Mouse (Mus musculus): ENCODE measurements around the gene Stam. TPM values are rescaled to one million over a fixed set of nuclear protein-coding genes. Genes with fewer than 3 reads are reported as not detected.
A peak's percentile ranks its signal among the peaks of the same experiment; 100 is the strongest.

Stam gene
- polyA plus RNA-seq, 1 experiment: 59.4 TPM

DNA sequence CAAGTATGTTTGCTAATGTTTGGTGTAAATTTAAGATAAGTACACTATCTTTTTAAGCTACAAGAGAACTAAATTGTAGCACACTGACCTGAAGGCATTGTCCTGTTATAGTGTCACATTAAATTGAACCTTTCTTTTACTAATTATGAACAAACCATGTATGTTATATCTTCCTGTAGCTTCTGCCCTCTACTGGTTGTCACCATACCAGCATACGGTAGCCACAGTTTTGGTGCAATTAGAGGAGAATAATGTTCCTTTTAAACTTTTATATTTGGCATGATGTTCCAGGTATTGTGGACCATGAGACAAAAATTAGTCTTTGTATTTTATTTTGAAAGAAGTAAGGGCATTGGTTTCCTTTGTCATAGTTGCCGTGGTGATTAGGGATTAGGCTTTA is 73.0 kb downstream of the Stam start:
- Histone ChIP-seq H3K27ac (ENCODE audit: insufficient read depth, low read length) (no peak overlapping the region), H3K4me3 (replicated peaks; ENCODE audit: insufficient read depth, low read depth, low read length) (no peak overlapping the region), H3K4me1 (ENCODE audit: control insufficient read depth, insufficient read depth, low read length) (peaks cover 2% of the 10 kb centered on the region; the same call in 1 of the 2 replicates), H3K27me3 (ENCODE audit: control insufficient read depth, insufficient read depth, low read length) (no peaks in the 10 kb centered on the region)
- WGBS: 75% methylated on average over 2 of the region's 2 CpGs
- DNase-seq: no peak
- no peak for TF ChIP-seq POLR2A (IDR thresholded peaks at IDR 0.05; ENCODE audit: borderline replicate concordance, insufficient read depth, low read length)
- no peak for TF ChIP-seq CTCF (IDR thresholded peaks at IDR 0.05; ENCODE audit: borderline replicate concordance, insufficient read depth, low read depth, low read length)

DNA sequence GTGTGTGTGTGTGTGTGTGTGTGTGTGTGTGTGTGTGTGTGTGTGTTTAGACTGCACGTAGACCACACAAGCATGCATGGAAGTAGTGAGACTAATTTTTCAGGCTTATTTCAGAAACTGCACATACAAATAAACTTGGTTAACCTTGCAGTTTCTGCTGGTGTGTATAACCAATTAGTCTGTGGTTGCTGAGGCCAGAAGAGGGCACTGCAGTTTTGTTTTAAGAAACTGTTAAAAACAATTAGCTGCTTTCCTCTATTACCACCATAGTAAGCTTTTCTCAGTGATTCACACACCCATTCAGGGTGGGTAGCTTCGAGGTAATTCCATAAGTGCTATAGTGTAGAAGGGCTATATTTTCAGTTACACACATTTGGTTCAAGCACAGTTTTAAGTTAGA is 76.9 kb downstream of the Stam start:
- H3K4me3 ChIP-seq (replicated peaks; ENCODE audit: insufficient read depth, low read depth, low read length): no peak overlapping the region
- no peak for DNase-seq
- no peaks in the 10 kb centered on the region for H3K27me3 ChIP-seq (ENCODE audit: control insufficient read depth, insufficient read depth, low read length)
- H3K27ac ChIP-seq (ENCODE audit: insufficient read depth, low read length): no peak overlapping the region
- WGBS: 90% methylated on average over 2 of the region's 2 CpGs
- peaks cover 2% of the 10 kb centered on the region; the same call in 1 of the 2 replicates for H3K4me1 ChIP-seq (ENCODE audit: control insufficient read depth, insufficient read depth, low read length)
- TF ChIP-seq POLR2A (IDR thresholded peaks at IDR 0.05; ENCODE audit: borderline replicate concordance, insufficient read depth, low read length) (no peak), CTCF (IDR thresholded peaks at IDR 0.05; ENCODE audit: borderline replicate concordance, insufficient read depth, low read depth, low read length) (no peak)

DNA sequence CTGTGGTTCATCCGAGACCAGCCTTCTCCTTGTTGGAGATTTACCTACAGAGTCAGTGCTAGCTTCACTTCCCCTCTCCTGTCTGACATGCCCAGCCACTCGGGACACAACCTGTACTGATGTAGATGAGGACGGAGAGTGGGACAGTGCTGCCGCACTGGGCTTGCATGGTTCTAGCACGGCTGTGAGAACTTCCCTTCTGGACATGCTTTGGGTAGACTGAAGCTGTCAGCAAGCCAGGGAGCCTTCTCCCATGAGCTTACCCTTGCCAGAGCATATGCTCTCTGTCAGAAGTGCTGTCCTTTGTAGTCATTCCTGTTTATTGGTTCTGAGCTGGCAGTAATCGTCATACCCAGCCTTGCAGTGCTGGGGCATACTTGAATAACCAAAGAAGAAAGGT is 78.0 kb downstream of the Stam start:
- no peaks in the 10 kb centered on the region for H3K27me3 ChIP-seq (ENCODE audit: control insufficient read depth, insufficient read depth, low read length)
- peaks cover 2% of the 10 kb centered on the region; the same call in 1 of the 2 replicates for H3K4me1 ChIP-seq (ENCODE audit: control insufficient read depth, insufficient read depth, low read length)
- H3K27ac ChIP-seq (ENCODE audit: insufficient read depth, low read length): 0 out of 2 replicates have a peak overlapping the region, but pooled peaks have one; percentile 3
- peak; percentile 49 to 71 for DNase-seq
- TF ChIP-seq CTCF (IDR thresholded peaks at IDR 0.05; ENCODE audit: borderline replicate concordance, insufficient read depth, low read depth, low read length): no peak
- no peak for TF ChIP-seq POLR2A (IDR thresholded peaks at IDR 0.05; ENCODE audit: borderline replicate concordance, insufficient read depth, low read length)
- 28% methylated on average over 6 of the region's 6 CpGs for WGBS
- no peak overlapping the region for H3K4me3 ChIP-seq (replicated peaks; ENCODE audit: insufficient read depth, low read depth, low read length)

DNA sequence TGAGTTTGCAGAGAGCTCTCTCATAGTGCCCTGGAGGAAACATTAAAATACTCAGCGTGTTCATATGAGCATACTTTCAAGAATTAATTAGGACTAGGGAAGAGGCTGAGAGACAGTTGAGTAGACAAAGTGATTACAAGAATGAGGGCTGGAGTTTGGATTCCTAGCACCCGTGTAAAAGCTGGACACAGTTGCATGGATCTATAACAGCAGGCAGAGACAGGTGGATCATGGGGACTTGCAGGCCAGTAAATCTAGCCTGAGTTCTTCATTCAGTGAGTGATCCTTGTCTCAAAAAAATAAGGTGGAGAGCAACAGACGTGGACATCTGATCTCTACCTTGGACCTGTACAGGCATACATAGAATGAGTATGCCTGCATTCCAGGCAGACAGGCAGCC is 85.1 kb downstream of the Stam start:
- H3K27me3 ChIP-seq (ENCODE audit: control insufficient read depth, insufficient read depth, low read length): no peaks in the 10 kb centered on the region
- WGBS: 74% methylated on average over 3 of the region's 3 CpGs
- DNase-seq: no peak
- peaks cover 2% of the 10 kb centered on the region; the same call in 1 of the 2 replicates for H3K4me1 ChIP-seq (ENCODE audit: control insufficient read depth, insufficient read depth, low read length)
- no peak for TF ChIP-seq POLR2A (IDR thresholded peaks at IDR 0.05; ENCODE audit: borderline replicate concordance, insufficient read depth, low read length)
- no peak for TF ChIP-seq CTCF (IDR thresholded peaks at IDR 0.05; ENCODE audit: borderline replicate concordance, insufficient read depth, low read depth, low read length)
- no peak overlapping the region for H3K27ac ChIP-seq (ENCODE audit: insufficient read depth, low read length)
- H3K4me3 ChIP-seq (replicated peaks; ENCODE audit: insufficient read depth, low read depth, low read length): no peak overlapping the region

DNA sequence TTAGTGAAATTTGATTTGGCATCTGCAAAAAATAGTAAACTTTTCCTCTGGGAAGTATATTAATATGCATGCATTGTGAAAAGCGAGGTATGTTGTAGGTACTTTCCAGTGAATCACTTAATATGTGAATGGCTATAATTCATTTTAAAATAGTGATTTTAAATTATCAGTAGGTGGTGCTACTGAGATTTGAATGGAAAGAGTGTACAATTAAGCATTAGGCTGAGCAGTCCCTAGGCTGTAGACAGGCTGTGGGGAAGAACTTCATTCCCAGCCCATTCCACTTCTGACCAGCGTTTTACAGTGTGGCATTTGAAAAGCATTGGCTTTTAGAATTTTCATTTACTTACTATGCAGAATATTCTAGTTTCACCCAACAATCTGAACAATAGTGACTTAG is 85.9 kb downstream of the Stam start:
- WGBS: 64% methylated on average over 2 of the region's 2 CpGs
- H3K4me3 ChIP-seq (replicated peaks; ENCODE audit: insufficient read depth, low read depth, low read length): no peak overlapping the region
- H3K27ac ChIP-seq (ENCODE audit: insufficient read depth, low read length): no peak overlapping the region
- no peak for TF ChIP-seq POLR2A (IDR thresholded peaks at IDR 0.05; ENCODE audit: borderline replicate concordance, insufficient read depth, low read length)
- TF ChIP-seq CTCF (IDR thresholded peaks at IDR 0.05; ENCODE audit: borderline replicate concordance, insufficient read depth, low read depth, low read length): peak; percentile 19; the same call in 1 of the 2 replicates
- DNase-seq: no peak
- H3K4me1 ChIP-seq (ENCODE audit: control insufficient read depth, insufficient read depth, low read length): peaks cover 7% of the 10 kb centered on the region; the same call in 1 of the 2 replicates
- H3K27me3 ChIP-seq (ENCODE audit: control insufficient read depth, insufficient read depth, low read length): no peaks in the 10 kb centered on the region

DNA sequence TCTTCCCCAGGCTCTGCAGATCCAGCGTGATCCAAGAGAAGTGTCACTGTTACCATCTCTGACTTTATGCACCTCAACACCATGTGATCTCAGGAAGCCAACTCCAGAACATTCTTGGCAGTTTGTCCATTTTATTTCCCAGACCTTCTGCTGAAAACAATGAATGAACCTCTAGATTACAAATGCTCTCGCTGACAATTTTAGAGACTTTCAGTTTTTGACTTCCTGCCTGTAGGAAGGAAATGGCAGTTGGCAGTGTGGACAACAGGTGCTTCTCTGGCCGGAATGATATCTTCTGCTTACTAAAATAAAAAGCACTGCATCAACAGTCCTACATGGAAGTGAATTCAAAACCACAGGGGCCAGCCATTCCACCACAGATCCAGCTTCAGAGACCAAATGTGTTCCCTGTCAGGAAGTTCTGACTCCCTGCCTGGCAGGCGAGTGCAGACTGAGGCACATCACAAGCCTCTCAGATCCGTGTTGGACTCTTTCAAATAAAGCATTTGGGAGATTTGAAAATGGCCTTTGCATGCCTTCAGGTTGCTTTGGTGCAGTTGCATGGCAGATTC is 90.6 kb downstream of the Stam start:
- WGBS: 14% methylated on average over 5 of the region's 5 CpGs
- Histone ChIP-seq H3K4me3 (replicated peaks; ENCODE audit: insufficient read depth, low read depth, low read length) (no peak overlapping the region), H3K27me3 (ENCODE audit: control insufficient read depth, insufficient read depth, low read length) (no peaks in the 10 kb centered on the region), H3K4me1 (ENCODE audit: control insufficient read depth, insufficient read depth, low read length) (peaks cover 12% of the 10 kb centered on the region; the same call in 1 of the 2 replicates), H3K27ac (ENCODE audit: insufficient read depth, low read length) (no peak overlapping the region)
- TF ChIP-seq POLR2A (IDR thresholded peaks at IDR 0.05; ENCODE audit: borderline replicate concordance, insufficient read depth, low read length): no peak
- no peak for TF ChIP-seq CTCF (IDR thresholded peaks at IDR 0.05; ENCODE audit: borderline replicate concordance, insufficient read depth, low read depth, low read length)
- peak; percentile 10 to 48 for DNase-seq

DNA sequence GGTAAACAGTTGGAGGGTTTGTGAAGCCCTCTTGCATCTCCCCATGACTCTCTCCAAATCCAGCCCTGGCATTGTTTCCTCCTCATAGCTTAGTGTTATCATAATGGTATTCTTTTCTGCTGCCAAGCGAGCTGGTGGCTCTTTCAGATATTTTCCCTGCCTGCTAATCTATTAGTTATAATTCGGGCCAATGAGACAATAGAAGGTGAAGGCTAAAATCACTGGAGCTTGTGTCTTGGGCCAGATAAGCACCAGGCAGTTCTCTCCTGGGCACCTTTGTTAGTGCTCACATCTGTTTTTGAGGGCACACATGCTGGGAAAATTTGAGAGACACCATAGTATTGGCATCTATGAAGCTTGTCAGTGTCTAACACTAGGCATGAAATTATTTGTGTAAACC is 91.2 kb downstream of the Stam start:
- WGBS: 44% methylated on average over 2 of the region's 2 CpGs

DNA sequence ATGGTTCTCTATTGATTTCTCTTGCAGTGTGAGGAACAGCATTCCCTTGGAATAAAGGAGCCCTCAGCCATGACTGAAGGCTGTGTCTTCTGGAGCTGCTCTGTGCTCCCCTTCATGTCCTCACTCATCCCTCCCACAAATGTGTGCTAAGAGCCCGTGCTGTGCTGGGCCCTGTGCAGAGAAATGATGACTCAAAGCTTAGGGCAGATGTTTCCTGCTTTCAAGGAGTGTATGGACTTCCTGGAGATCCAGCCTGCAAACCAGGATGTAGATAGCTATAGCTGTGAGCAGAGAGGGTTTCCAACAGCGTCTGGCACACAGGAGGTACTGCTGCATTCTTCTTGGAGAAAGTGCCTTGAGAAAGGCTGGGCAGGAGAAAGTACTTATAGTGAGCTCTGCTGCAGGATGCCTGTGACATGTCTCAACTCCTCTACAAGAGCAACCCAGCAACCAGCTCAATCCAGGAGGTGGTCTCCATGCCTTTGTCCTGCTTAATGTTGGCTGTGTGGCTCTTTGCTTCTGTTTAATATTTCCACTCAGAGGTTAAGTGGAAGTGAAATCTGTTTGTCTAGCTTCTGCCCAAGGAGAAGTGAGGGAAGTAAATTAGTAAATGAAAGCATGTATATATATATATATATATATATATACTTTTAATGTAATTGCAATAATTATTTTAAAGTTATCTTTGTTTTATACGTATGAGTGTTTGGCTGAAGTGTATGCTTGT is 91.9 kb downstream of the Stam start:
- Histone ChIP-seq H3K27ac (ENCODE audit: insufficient read depth, low read length) (no peak overlapping the region), H3K4me3 (replicated peaks; ENCODE audit: insufficient read depth, low read depth, low read length) (no peak overlapping the region), H3K27me3 (ENCODE audit: control insufficient read depth, insufficient read depth, low read length) (no peaks in the 10 kb centered on the region), H3K4me1 (ENCODE audit: control insufficient read depth, insufficient read depth, low read length) (peaks cover 12% of the 10 kb centered on the region; the same call in 1 of the 2 replicates)
- 82% methylated on average over 3 of the region's 3 CpGs for WGBS
- TF ChIP-seq POLR2A (IDR thresholded peaks at IDR 0.05; ENCODE audit: borderline replicate concordance, insufficient read depth, low read length) (no peak), CTCF (IDR thresholded peaks at IDR 0.05; ENCODE audit: borderline replicate concordance, insufficient read depth, low read depth, low read length) (no peak)
- DNase-seq: no peak

More for the DNA sequence above, 91.2 kb downstream of the Stam start:
- H3K4me3 ChIP-seq (replicated peaks; ENCODE audit: insufficient read depth, low read depth, low read length): no peak overlapping the region
- DNase-seq: no peak
- TF ChIP-seq CTCF (IDR thresholded peaks at IDR 0.05; ENCODE audit: borderline replicate concordance, insufficient read depth, low read depth, low read length) (no peak), POLR2A (IDR thresholded peaks at IDR 0.05; ENCODE audit: borderline replicate concordance, insufficient read depth, low read length) (no peak)
- H3K4me1 ChIP-seq (ENCODE audit: control insufficient read depth, insufficient read depth, low read length): peaks cover 12% of the 10 kb centered on the region; the same call in 1 of the 2 replicates
- no peak overlapping the region for H3K27ac ChIP-seq (ENCODE audit: insufficient read depth, low read length)
- no peaks in the 10 kb centered on the region for H3K27me3 ChIP-seq (ENCODE audit: control insufficient read depth, insufficient read depth, low read length)

Data from cerebellum, adult 2 months (tissue).